Mouse (Mus musculus) kidney, adult 2 months (tissue): ENCODE results near the gene Supt20. TPM values are rescaled to one million over a fixed set of nuclear protein-coding genes. Genes with fewer than 3 reads are reported as not detected.

Experiments used
- DNase-seq: peaks from one replicate; pipeline ENCODE4 v3.0.0; 2021
- H3K27ac ChIP-seq: fragments of 200-500 bp; 2 replicates; pipeline ENCODE4 v1.5.1; 2012; ENCODE audit warnings: low read depth, low read length, control low read depth, inconsistent platforms; ENCODE audit not compliant: insufficient read depth
- H3K27me3 ChIP-seq: fragments of 200-500 bp; replicated peaks from 2 replicates; pipeline ENCODE4 v1.6.1; 2012; ENCODE audit warnings: mild to moderate bottlenecking, moderate library complexity, low read length, inconsistent platforms; ENCODE audit not compliant: control insufficient read depth, insufficient read depth
- H3K36me3 ChIP-seq: fragments of 200-500 bp; 2 replicates; pipeline ENCODE4 v1.6.1; 2012; ENCODE audit warnings: mild to moderate bottlenecking, moderate library complexity, low read length, inconsistent platforms; ENCODE audit not compliant: control insufficient read depth, insufficient read depth
- H3K4me1 ChIP-seq: fragments of 200-500 bp; 2 replicates; pipeline ENCODE4 v1.6.1; 2011; ENCODE audit warnings: low read length; ENCODE audit not compliant: control insufficient read depth, insufficient read depth
- H3K4me3 ChIP-seq: fragments of 200-500 bp; 2 replicates; pipeline ENCODE4 v1.5.1; 2011; ENCODE audit warnings: mild to moderate bottlenecking, low read depth, low read length, control low read depth; ENCODE audit not compliant: insufficient read depth
- CTCF ChIP-seq: fragments of 200-500 bp; conservative IDR thresholded peaks from 2 replicates; pipeline ENCODE4 v1.5.1; 2011; ENCODE audit warnings: low read depth, mild to moderate bottlenecking, control low read depth, low read length, moderate library complexity, mixed read lengths; ENCODE audit not compliant: insufficient read depth, insufficient read length
- POLR2A ChIP-seq: fragments of 200-500 bp; IDR thresholded peaks from one replicate; pipeline ENCODE4 v1.6.1; 2011; ENCODE audit warnings: low read depth, low read length, control low read depth
- WGBS: fragments of 180-500 bp; shearing (Covaris S2); methylation state at CpG from one replicate; pipeline ENCODE4 v1.1.7; 2018; 5-methylcytosine and 5-hydroxymethylcytosine counted together
- polyA plus RNA-seq: library from polyadenylated mRNA; depleted of rRNA; stranded (reverse); fragments of >200 nt; gene quantifications from 2 replicates; pipeline ENCODE4 v1.2.3, GENCODE M21; 2012

The Supt20 gene
- polyA plus RNA-seq, 1 experiment: 32.7 TPM

GRCm38 (mm10) chr3:54727588-54727987, 35.0 kb downstream of the Supt20 start:
- Histone ChIP-seq H3K4me3 (no peak overlapping the region), H3K27me3 (no peaks in the 10 kb centered on the region), H3K4me1 (no peaks in the 10 kb centered on the region), H3K36me3 (peaks cover 3% of the 10 kb centered on the region), H3K27ac (no peak overlapping the region)
- no peak for TF ChIP-seq CTCF
- TF ChIP-seq POLR2A: no peak
- no peak for DNase-seq
- WGBS: 93% methylated on average over 2 of the region's 2 CpGs

- no peak for TF ChIP-seq CTCF
- Histone ChIP-seq H3K36me3 (peaks cover 3% of the 10 kb centered on the region), H3K27ac (no peak overlapping the region), H3K27me3 (no peaks in the 10 kb centered on the region), H3K4me3 (no peak overlapping the region), H3K4me1 (no peaks in the 10 kb centered on the region)
- no peak for DNase-seq
- 92% methylated on average over 6 of the region's 6 CpGs for WGBS
Measured at GRCm38 (mm10) chr3:54728100-54728499, 35.5 kb downstream of the Supt20 start.

- peaks cover 3% of the 10 kb centered on the region for H3K36me3 ChIP-seq
- H3K4me1 ChIP-seq: peaks cover 8% of the 10 kb centered on the region; the same call in 1 of the 2 replicates
- H3K27ac ChIP-seq: no peak overlapping the region
- DNase-seq: no peak
- WGBS: 53% methylated on average over 8 of the region's 8 CpGs
- TF ChIP-seq CTCF: no peak
- TF ChIP-seq POLR2A: no peak
- no peaks in the 10 kb centered on the region for H3K27me3 ChIP-seq
- no peak overlapping the region for H3K4me3 ChIP-seq
Measured at GRCm38 (mm10) chr3:54731626-54732150, 39.1 kb downstream of the Supt20 start.

DNA sequence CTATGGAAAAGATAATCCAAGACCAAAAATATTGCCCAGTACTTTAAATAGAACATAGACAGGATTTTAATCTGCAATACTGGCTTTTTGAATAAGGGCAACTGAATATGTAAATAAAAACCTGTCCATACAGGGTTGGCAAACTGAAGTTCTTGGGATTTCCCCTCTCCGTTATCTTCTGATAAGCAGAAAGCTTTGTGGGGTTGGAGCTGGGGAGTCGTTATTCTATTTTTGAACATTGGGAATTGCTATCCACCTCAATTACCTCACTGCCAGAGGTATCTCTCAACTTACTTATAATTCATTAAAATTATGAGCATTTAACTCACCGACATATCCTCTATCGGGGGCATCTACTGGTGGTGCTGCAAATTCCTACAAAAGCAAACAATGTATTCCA, 39.8 kb downstream of the Supt20 start:
- H3K4me3 ChIP-seq: no peak overlapping the region
- peaks cover 8% of the 10 kb centered on the region; the same call in 1 of the 2 replicates for H3K4me1 ChIP-seq
- H3K27ac ChIP-seq: no peak overlapping the region
- no peak for DNase-seq
- peaks cover 3% of the 10 kb centered on the region for H3K36me3 ChIP-seq
- no peaks in the 10 kb centered on the region for H3K27me3 ChIP-seq
- TF ChIP-seq POLR2A: no peak
- TF ChIP-seq CTCF: no peak
- 83% methylated on average over 4 of the region's 4 CpGs for WGBS

GRCm38 (mm10) chr3:54734411-54735246, 42.0 kb downstream of the Supt20 start:
- TF ChIP-seq POLR2A (peak; percentile 72), CTCF (no peak)
- no peaks in the 10 kb centered on the region; the same call in 1 of the 2 replicates for H3K36me3 ChIP-seq
- peaks cover 8% of the 10 kb centered on the region; the same call in 1 of the 2 replicates for H3K4me1 ChIP-seq
- WGBS: under 1% methylated on average over 84 of the region's 84 CpGs
- peak; percentile 91 for DNase-seq
- no peaks in the 10 kb centered on the region for H3K27me3 ChIP-seq
- H3K4me3 ChIP-seq: peak overlapping the region; percentile 86
- peak overlapping the region; percentile 97 for H3K27ac ChIP-seq

- no peaks in the 10 kb centered on the region; the same call in 1 of the 2 replicates for H3K36me3 ChIP-seq
- H3K27ac ChIP-seq: peak within 1 kb of the TSS; percentile 97
- H3K4me3 ChIP-seq: peak within 1 kb of the TSS; percentile 86
- TF ChIP-seq CTCF: peak; percentile 80
- TF ChIP-seq POLR2A: peak; percentile 39
- H3K27me3 ChIP-seq: no peaks in the 10 kb centered on the region
- DNase-seq: peak; percentile 89
- H3K4me1 ChIP-seq: peaks cover 8% of the 10 kb centered on the region; the same call in 1 of the 2 replicates
- under 1% methylated on average over 62 of the region's 65 CpGs for WGBS
Measured at GRCm38 (mm10) chr3:54735247-54736046, 42.8 kb downstream of the Supt20 start, which contains the start of the genes Exosc8 and Alg5. Gene Exosc8, minus strand, starts transcription at chr3:54735393. Gene Alg5, plus strand, starts transcription at chr3:54735539.
